Mouse (Mus musculus) thymus, postnatal 25 days (tissue): ENCODE data around the gene Tdrd1.

Experiments
- DNase-seq: peaks from one replicate; pipeline ENCODE4 v3.0.0; 2022

Gene Tdrd1

GRCm38 (mm10) chr19:56829267-56829666, 3.3 kb downstream of the Tdrd1 start:
- DNase-seq = no peak

- no peak for DNase-seq
These were observed 4.2 kb downstream of the Tdrd1 start for GRCm38 (mm10) chr19:56830163-56830562.

- no peak for DNase-seq
These were observed 9.3 kb downstream of the Tdrd1 start for GRCm38 (mm10) chr19:56835340-56835739.

- no peak for DNase-seq
These were observed 13.1 kb downstream of the Tdrd1 start for GRCm38 (mm10) chr19:56838942-56839706.

GRCm38 (mm10) chr19:56842974-56843373, 17.0 kb downstream of the Tdrd1 start:
- no peak for DNase-seq

GRCm38 (mm10) chr19:56852590-56852989, 26.6 kb downstream of the Tdrd1 start:
- DNase-seq = no peak

GRCm38 (mm10) chr19:56856455-56856854, 30.4 kb downstream of the Tdrd1 start:
- no peak for DNase-seq

- no peak for DNase-seq
These were observed 41.7 kb downstream of the Tdrd1 start for GRCm38 (mm10) chr19:56867701-56868100.

GRCm38 (mm10) chr19:56873816-56874600, 48.0 kb downstream of the Tdrd1 start, which contains the start of gene Vwa2:
TSS of gene Vwa2 (plus strand) at chr19:56874249.
- DNase-seq = peak; percentile 29

GRCm38 (mm10) chr19:56874601-56875315, 48.7 kb downstream of the Tdrd1 start:
- no peak for DNase-seq

- DNase-seq = no peak
These were observed 51.4 kb downstream of the Tdrd1 start for GRCm38 (mm10) chr19:56877364-56877763.

- no peak for DNase-seq
These were observed 61.9 kb downstream of the Tdrd1 start for GRCm38 (mm10) chr19:56887879-56888278.

- no peak for DNase-seq
These were observed 62.6 kb downstream of the Tdrd1 start for GRCm38 (mm10) chr19:56888654-56889053.

GRCm38 (mm10) chr19:56891438-56891837, 65.4 kb downstream of the Tdrd1 start:
- DNase-seq = no peak

GRCm38 (mm10) chr19:56892586-56892985, 66.6 kb downstream of the Tdrd1 start:
- no peak for DNase-seq

GRCm38 (mm10) chr19:56893326-56893725, 67.3 kb downstream of the Tdrd1 start:
- DNase-seq = no peak

GRCm38 (mm10) chr19:56897654-56898053, 71.6 kb downstream of the Tdrd1 start:
- no peak for DNase-seq

GRCm38 (mm10) chr19:56904095-56904494, 78.1 kb downstream of the Tdrd1 start:
- no peak for DNase-seq

GRCm38 (mm10) chr19:56905395-56905794, 79.4 kb downstream of the Tdrd1 start:
- no peak for DNase-seq

GRCm38 (mm10) chr19:56907850-56908249, 81.8 kb downstream of the Tdrd1 start:
- no peak for DNase-seq

GRCm38 (mm10) chr19:56908472-56909270, 82.7 kb downstream of the Tdrd1 start:
- peak; percentile 14 for DNase-seq

GRCm38 (mm10) chr19:56910561-56910960, 84.6 kb downstream of the Tdrd1 start:
- DNase-seq = no peak

- no peak for DNase-seq
These were observed 87.8 kb downstream of the Tdrd1 start for GRCm38 (mm10) chr19:56913761-56914160.
